Mouse (Mus musculus) hindlimb bud, embryonic 11.5 days (tissue): ENCODE results near the gene Emilin2.

Source experiments
- DNase-seq: peaks from one replicate; pipeline ENCODE4 v3.0.0-alpha.2; 2012; ENCODE audit warnings: low read depth, low spot score; ENCODE audit errors: extremely low spot score

Gene Emilin2

GRCm38 (mm10) chr17:71234041-71234594 is 77.7 kb downstream of the Emilin2 start:
- DNase-seq: no peak

- no peak for DNase-seq
Measured at GRCm38 (mm10) chr17:71233210-71233609, 78.6 kb downstream of the Emilin2 start.

- DNase-seq: no peak
Measured at GRCm38 (mm10) chr17:71231998-71232397, 79.8 kb downstream of the Emilin2 start.

- no peak for DNase-seq
Measured at GRCm38 (mm10) chr17:71230108-71230709, 81.6 kb downstream of the Emilin2 start.

GRCm38 (mm10) chr17:71228651-71229050 is 83.1 kb downstream of the Emilin2 start:
- no peak for DNase-seq

- no peak for DNase-seq
Measured at GRCm38 (mm10) chr17:71227128-71227895, 84.5 kb downstream of the Emilin2 start.

GRCm38 (mm10) chr17:71225091-71225490 is 86.7 kb downstream of the Emilin2 start:
- no peak for DNase-seq

- no peak for DNase-seq
Measured at GRCm38 (mm10) chr17:71224521-71224920, 87.3 kb downstream of the Emilin2 start.

- no peak for DNase-seq
Measured at GRCm38 (mm10) chr17:71223676-71224075, 88.1 kb downstream of the Emilin2 start.

GRCm38 (mm10) chr17:71221383-71221782 is 90.4 kb downstream of the Emilin2 start:
- DNase-seq: no peak

- no peak for DNase-seq
Measured at GRCm38 (mm10) chr17:71217111-71217685, 94.6 kb downstream of the Emilin2 start.

GRCm38 (mm10) chr17:71216263-71216662 is 95.5 kb downstream of the Emilin2 start:
- DNase-seq: no peak

GRCm38 (mm10) chr17:71215241-71215839 is 96.4 kb downstream of the Emilin2 start:
- no peak for DNase-seq

GRCm38 (mm10) chr17:71214514-71215240 is 97.1 kb downstream of the Emilin2 start:
- DNase-seq: no peak

GRCm38 (mm10) chr17:71213666-71214065 is 98.1 kb downstream of the Emilin2 start:
- DNase-seq: no peak

GRCm38 (mm10) chr17:71211962-71212646 is 99.7 kb downstream of the Emilin2 start:
- DNase-seq: no peak

GRCm38 (mm10) chr17:71209936-71210335 is 101.8 kb downstream of the Emilin2 start:
- no peak for DNase-seq

- DNase-seq: no peak
Measured at GRCm38 (mm10) chr17:71208921-71209320, 102.9 kb downstream of the Emilin2 start.

GRCm38 (mm10) chr17:71208376-71208775 is 103.4 kb downstream of the Emilin2 start:
- no peak for DNase-seq

- DNase-seq: no peak
Measured at GRCm38 (mm10) chr17:71207268-71207667, 104.5 kb downstream of the Emilin2 start.
